Mouse (Mus musculus): ENCODE results near the gene Aipl1. TPM values are rescaled to one million over a fixed set of nuclear protein-coding genes. Genes with fewer than 3 reads are reported as not detected.

Aipl1 gene
- polyA plus RNA-seq, 1 experiment: 0.38 TPM

GRCm38 (mm10) chr11:72011955-72012354, 25.4 kb downstream of the Aipl1 start:
- H3K4me2 ChIP-seq (ENCODE audit: low read depth): no peak overlapping the region
- no peak overlapping the region for H3ac ChIP-seq (ENCODE audit: control insufficient read depth, insufficient read length)
- peaks cover 37% of the 10 kb centered on the region for H3K27me3 ChIP-seq (ENCODE audit: control insufficient read depth, insufficient read depth, insufficient read length)
- H3K79me2 ChIP-seq (ENCODE audit: control insufficient read depth, insufficient read depth): no peaks in the 10 kb centered on the region
- no peak overlapping the region for H3K4me3 ChIP-seq
- H3K36me3 ChIP-seq (ENCODE audit: control insufficient read depth, insufficient read depth): no peaks in the 10 kb centered on the region
- TF ChIP-seq MYOD1 (IDR thresholded peaks at IDR 0.05; ENCODE audit: control insufficient read depth in 1 of 3, insufficient read length in 2 of 3, low read depth in 2 of 3) (peak; percentile 13 to 73 (median 26)), REST (IDR thresholded peaks at IDR 0.05; ENCODE audit: insufficient read depth, insufficient read length) (no peak)

DNA sequence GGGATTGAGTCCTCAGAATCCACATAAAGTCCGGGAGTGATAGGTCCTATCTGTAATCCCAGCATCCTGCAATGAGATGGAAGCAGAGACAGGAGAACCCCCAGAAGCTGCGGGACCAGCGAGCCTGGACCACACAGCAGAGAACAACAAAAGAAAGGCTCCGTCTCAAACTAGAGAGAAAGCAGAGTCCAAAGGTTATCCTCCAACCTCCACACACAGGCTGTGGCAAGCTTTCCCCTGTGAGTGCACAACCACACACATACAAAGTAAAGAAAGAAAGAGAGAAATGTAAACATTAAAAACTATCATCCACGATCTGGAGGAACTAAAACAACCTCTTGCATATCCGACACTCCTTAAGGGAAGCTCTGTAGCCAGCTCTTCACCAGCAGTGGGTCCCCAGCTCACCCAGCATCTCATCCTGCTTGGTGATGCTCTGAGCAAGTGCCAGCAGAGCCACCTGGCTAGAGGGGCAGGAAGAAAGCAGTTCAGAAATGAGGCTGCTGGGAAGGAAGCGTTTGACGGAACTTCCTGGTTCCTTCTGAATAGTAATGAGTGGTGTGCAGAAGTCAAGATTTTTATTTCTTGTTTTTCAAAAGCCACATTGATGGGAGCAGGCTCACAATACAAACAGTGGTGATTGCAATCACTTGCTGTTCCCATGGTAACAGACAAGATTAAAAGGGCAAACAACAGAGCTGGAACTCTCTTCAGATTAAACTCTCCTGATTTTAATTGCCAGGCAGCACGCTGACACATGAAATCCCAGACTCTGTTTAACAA, 26.2 kb downstream of the Aipl1 start:
- H3K36me3 ChIP-seq (ENCODE audit: control insufficient read depth, insufficient read depth): no peaks in the 10 kb centered on the region
- H3K79me2 ChIP-seq (ENCODE audit: control insufficient read depth, insufficient read depth): no peaks in the 10 kb centered on the region
- H3K4me3 ChIP-seq: no peak overlapping the region
- TF ChIP-seq SRF (IDR thresholded peaks at IDR 0.05; ENCODE audit: control insufficient read depth, insufficient read length, low read depth): no peak
- TF ChIP-seq REST (IDR thresholded peaks at IDR 0.05; ENCODE audit: insufficient read depth, insufficient read length): no peak
- no peak for TF ChIP-seq POLR2AphosphoS2 (IDR thresholded peaks at IDR 0.05; ENCODE audit: insufficient read length, low read depth)
- TF ChIP-seq TCF3 (IDR thresholded peaks at IDR 0.05; ENCODE audit: insufficient read length, low read depth): no peak
- TF ChIP-seq USF1 (IDR thresholded peaks at IDR 0.05; ENCODE audit: low read depth): no peak
- TF ChIP-seq E2F4 (IDR thresholded peaks at IDR 0.05; ENCODE audit: insufficient read depth): no peak
- no peak for TF ChIP-seq MYOG (IDR thresholded peaks at IDR 0.05; ENCODE audit: control insufficient read depth in 1 of 3, insufficient read depth in 1 of 3, insufficient read length in 2 of 3, low read depth in 2 of 3)
- TF ChIP-seq MYOD1 (IDR thresholded peaks at IDR 0.05; ENCODE audit: control insufficient read depth in 1 of 3, insufficient read length in 2 of 3, low read depth in 2 of 3): no peak
- no peak for TF ChIP-seq MAX (IDR thresholded peaks at IDR 0.05; ENCODE audit: low read depth)
- no peak for TF ChIP-seq CEBPB (IDR thresholded peaks at IDR 0.05; ENCODE audit: insufficient read depth, poor library complexity, severe bottlenecking)
- TF ChIP-seq TCF12 (IDR thresholded peaks at IDR 0.05; ENCODE audit: insufficient read depth, poor library complexity, severe bottlenecking): no peak
- no peak for TF ChIP-seq POLR2A (IDR thresholded peaks at IDR 0.05; ENCODE audit: insufficient read length, low read depth)
- no peak overlapping the region for H3ac ChIP-seq (ENCODE audit: control insufficient read depth, insufficient read length)
- no peak overlapping the region for H3K4me2 ChIP-seq (ENCODE audit: low read depth)
- H3K27me3 ChIP-seq (ENCODE audit: control insufficient read depth, insufficient read depth, insufficient read length): peaks cover 37% of the 10 kb centered on the region

GRCm38 (mm10) chr11:72010367-72010766, 26.9 kb downstream of the Aipl1 start:
- H3ac ChIP-seq (ENCODE audit: control insufficient read depth, insufficient read length): no peak overlapping the region

GRCm38 (mm10) chr11:72005547-72005946, 31.8 kb downstream of the Aipl1 start:
- no peaks in the 10 kb centered on the region for H3K36me3 ChIP-seq (ENCODE audit: control insufficient read depth, insufficient read depth)
- H3K4me3 ChIP-seq: no peak overlapping the region
- TF ChIP-seq USF1 (IDR thresholded peaks at IDR 0.05; ENCODE audit: low read depth) (no peak), MYOD1 (IDR thresholded peaks at IDR 0.05; ENCODE audit: control insufficient read depth in 1 of 3, insufficient read length in 2 of 3, low read depth in 2 of 3) (no peak), CEBPB (IDR thresholded peaks at IDR 0.05; ENCODE audit: insufficient read depth, poor library complexity, severe bottlenecking) (no peak), MAX (IDR thresholded peaks at IDR 0.05; ENCODE audit: low read depth) (no peak), POLR2A (IDR thresholded peaks at IDR 0.05; ENCODE audit: insufficient read length, low read depth) (no peak), POLR2AphosphoS2 (IDR thresholded peaks at IDR 0.05; ENCODE audit: insufficient read length, low read depth) (no peak), TCF12 (IDR thresholded peaks at IDR 0.05; ENCODE audit: insufficient read depth, poor library complexity, severe bottlenecking) (no peak), MYOG (IDR thresholded peaks at IDR 0.05; ENCODE audit: control insufficient read depth in 1 of 3, insufficient read depth in 1 of 3, insufficient read length in 2 of 3, low read depth in 2 of 3) (no peak), E2F4 (IDR thresholded peaks at IDR 0.05; ENCODE audit: insufficient read depth) (no peak), SRF (IDR thresholded peaks at IDR 0.05; ENCODE audit: control insufficient read depth, insufficient read length, low read depth) (no peak), TCF3 (IDR thresholded peaks at IDR 0.05; ENCODE audit: insufficient read length, low read depth) (no peak), REST (IDR thresholded peaks at IDR 0.05; ENCODE audit: insufficient read depth, insufficient read length) (no peak)
- H3K4me2 ChIP-seq (ENCODE audit: low read depth): no peak overlapping the region
- H3K79me2 ChIP-seq (ENCODE audit: control insufficient read depth, insufficient read depth): no peaks in the 10 kb centered on the region
- H3K27me3 ChIP-seq (ENCODE audit: control insufficient read depth, insufficient read depth, insufficient read length): peaks cover 18% of the 10 kb centered on the region
- H3ac ChIP-seq (ENCODE audit: control insufficient read depth, insufficient read length): no peak overlapping the region

More at GRCm38 (mm10) chr11:72010367-72010766, 26.9 kb downstream of the Aipl1 start:
- Histone ChIP-seq H3K27me3 (ENCODE audit: control insufficient read depth, insufficient read depth, insufficient read length) (peaks cover 37% of the 10 kb centered on the region), H3K4me2 (ENCODE audit: low read depth) (no peak overlapping the region), H3K4me3 (no peak overlapping the region), H3K79me2 (ENCODE audit: control insufficient read depth, insufficient read depth) (no peaks in the 10 kb centered on the region), H3K36me3 (ENCODE audit: control insufficient read depth, insufficient read depth) (no peaks in the 10 kb centered on the region)
- TF ChIP-seq SRF (IDR thresholded peaks at IDR 0.05; ENCODE audit: control insufficient read depth, insufficient read length, low read depth) (no peak), E2F4 (IDR thresholded peaks at IDR 0.05; ENCODE audit: insufficient read depth) (no peak), TCF3 (IDR thresholded peaks at IDR 0.05; ENCODE audit: insufficient read length, low read depth) (no peak), CEBPB (IDR thresholded peaks at IDR 0.05; ENCODE audit: insufficient read depth, poor library complexity, severe bottlenecking) (no peak), MYOG (IDR thresholded peaks at IDR 0.05; ENCODE audit: control insufficient read depth in 1 of 3, insufficient read depth in 1 of 3, insufficient read length in 2 of 3, low read depth in 2 of 3) (no peak), REST (IDR thresholded peaks at IDR 0.05; ENCODE audit: insufficient read depth, insufficient read length) (no peak), POLR2A (IDR thresholded peaks at IDR 0.05; ENCODE audit: insufficient read length, low read depth) (no peak), MAX (IDR thresholded peaks at IDR 0.05; ENCODE audit: low read depth) (no peak), USF1 (IDR thresholded peaks at IDR 0.05; ENCODE audit: low read depth) (no peak), MYOD1 (IDR thresholded peaks at IDR 0.05; ENCODE audit: control insufficient read depth in 1 of 3, insufficient read length in 2 of 3, low read depth in 2 of 3) (no peak), POLR2AphosphoS2 (IDR thresholded peaks at IDR 0.05; ENCODE audit: insufficient read length, low read depth) (no peak)
